Mouse (Mus musculus) midbrain, embryonic 14.5 days (tissue): Measurements from ENCODE around the gene Acss2. TPM values are rescaled to one million over a fixed set of nuclear protein-coding genes. Genes with fewer than 3 reads are reported as not detected.
A peak's percentile ranks its signal among the peaks of the same experiment; 100 is the strongest.

Experiments
- ATAC-seq: fragments of 200-750 bp; cut with Nextera tagmentation; 2 replicates; pipeline ENCODE4 v1.8.0; 2017; ENCODE audit warnings: moderate number of reproducible peaks, moderate library complexity; ENCODE audit not compliant: low FRiP score, low TSS enrichment
- DNase-seq: peaks from one replicate; pipeline ENCODE4 v3.0.0-alpha.2; 2015
- H3K27ac ChIP-seq: fragments of 300-500 bp; sonication (generic); replicated peaks from 2 replicates; pipeline ENCODE4 v1.5.1; 2014; ENCODE audit warnings: mild to moderate bottlenecking, low read depth, low read length, moderate library complexity
- H3K27me3 ChIP-seq: fragments of 300-500 bp; sonication (generic); 2 replicates; pipeline ENCODE4 v1.6.1; 2014; ENCODE audit warnings: low read length, control low read depth, mixed read lengths; ENCODE audit not compliant: control insufficient read depth, insufficient read depth
- H3K36me3 ChIP-seq: fragments of 300-500 bp; sonication (generic); 2 replicates; pipeline ENCODE4 v1.6.1; 2014; ENCODE audit warnings: low read length, control low read depth; ENCODE audit not compliant: control insufficient read depth, insufficient read depth
- H3K4me1 ChIP-seq: fragments of 300-500 bp; sonication (generic); 2 replicates; pipeline ENCODE4 v1.6.1; 2014; ENCODE audit warnings: mild to moderate bottlenecking, antibody characterized with exemption, low read length, control low read depth; ENCODE audit not compliant: control insufficient read depth, insufficient read depth
- H3K4me2 ChIP-seq: fragments of 300-500 bp; sonication (generic); 2 replicates; pipeline ENCODE4 v1.6.1; 2014; ENCODE audit warnings: mild to moderate bottlenecking, low read length, moderate library complexity
- H3K4me3 ChIP-seq: fragments of 300-500 bp; sonication (generic); replicated peaks from 2 replicates; pipeline ENCODE4 v1.5.1; 2014; ENCODE audit warnings: low read depth, low read length
- H3K9ac ChIP-seq: fragments of 300-500 bp; sonication (generic); replicated peaks from 2 replicates; pipeline ENCODE4 v1.6.1; 2014; ENCODE audit warnings: mild to moderate bottlenecking, low read length, moderate library complexity
- H3K9me3 ChIP-seq: fragments of 300-500 bp; sonication (generic); 2 replicates; pipeline ENCODE4 v1.6.1; 2016; ENCODE audit warnings: low read length, control low read depth, mixed read lengths; ENCODE audit not compliant: control insufficient read depth
- WGBS: fragments of 180-500 bp; shearing (Covaris S2); extraction: QIAGEN DNeasy Blood & Tissue Kit; methylation state at CpG from one replicate; pipeline ENCODE4 v1.1.7; 2014; 5-methylcytosine and 5-hydroxymethylcytosine counted together
- polyA plus RNA-seq: library from polyadenylated mRNA; unstranded; fragments of >200 nt; fragmentation: Nextera tagmentation; extraction: Ambion mirVana; gene quantifications from 2 replicates; pipeline ENCODE4 v1.2.1, GENCODE M21; 2014

Acss2 gene
- polyA plus RNA-seq, 1 experiment from 2014 or later: 25.7 TPM

DNA sequence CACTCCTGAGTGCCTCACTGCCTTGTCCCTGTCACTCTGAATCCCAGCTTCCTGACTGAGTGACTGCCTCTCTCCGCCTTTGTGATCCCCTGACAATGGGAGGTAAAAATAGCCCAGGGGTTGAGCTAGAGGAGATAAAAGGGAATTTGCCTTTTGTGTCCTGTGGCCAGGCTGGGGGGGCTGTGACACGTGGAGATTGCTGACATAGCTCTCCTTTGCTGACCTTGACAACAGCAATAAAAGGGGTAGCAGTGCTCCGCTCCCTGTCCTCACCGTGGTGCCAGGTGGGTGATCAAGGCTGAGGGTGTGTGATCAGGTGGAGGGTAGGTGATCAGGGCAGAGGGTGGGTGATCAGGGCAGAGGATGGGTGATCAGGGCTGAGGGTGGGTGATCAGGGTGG is 93.2 kb downstream of the Acss2 start, which contains the start of gene Myh7b:
Gene Myh7b (plus strand): TSS at position 235 of the 400 bp plus-strand sequence.
- DNase-seq (no peak), ATAC-seq (no peak)
- Histone ChIP-seq H3K4me2 (no peak within 1 kb of the TSS), H3K27me3 (no peaks in the 10 kb centered on the region), H3K36me3 (no peaks in the 10 kb centered on the region), H3K4me3 (no peak within 1 kb of the TSS), H3K9me3 (no peaks in the 10 kb centered on the region), H3K27ac (no peak within 1 kb of the TSS), H3K4me1 (peaks cover 6% of the 10 kb centered on the region), H3K9ac (no peak within 1 kb of the TSS)
- 26% methylated on average over 4 of the region's 4 CpGs for WGBS

DNA sequence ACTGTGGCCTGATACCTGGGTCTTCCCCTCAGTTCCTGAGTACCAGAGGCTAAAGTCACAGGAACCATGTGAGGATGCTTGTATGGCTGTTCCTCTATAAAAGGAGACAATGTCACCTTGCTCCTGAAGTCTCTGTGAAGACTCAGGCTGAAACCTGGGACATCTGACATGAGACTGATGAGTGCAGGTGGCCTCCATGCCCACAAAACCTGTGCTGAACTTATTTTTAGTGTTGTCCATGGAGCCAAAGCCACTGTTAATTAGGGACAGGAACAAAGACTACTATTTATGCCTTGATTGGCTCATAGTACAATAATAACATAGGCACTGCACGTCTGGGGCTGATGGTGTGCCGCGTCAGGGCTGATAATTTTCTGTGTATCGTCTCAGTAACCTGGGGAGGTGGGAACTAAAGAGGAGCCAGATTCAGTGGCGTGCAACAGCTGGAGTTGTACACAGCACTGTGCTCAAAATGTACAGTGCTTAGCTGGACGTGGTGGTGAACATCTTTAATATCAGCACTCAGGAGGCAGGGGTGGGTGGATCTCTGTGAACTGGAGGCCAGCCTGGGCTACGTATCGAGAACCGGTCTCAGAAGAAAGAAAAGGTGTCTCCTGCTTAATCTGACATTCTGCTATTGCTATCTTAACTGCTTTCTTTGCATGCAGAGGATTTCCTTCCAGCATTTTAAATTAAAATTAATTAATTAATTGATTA is 94.2 kb downstream of the Acss2 start:
- ATAC-seq: no peak
- Histone ChIP-seq H3K27ac (no peak overlapping the region), H3K4me1 (peaks cover 6% of the 10 kb centered on the region), H3K4me2 (no peak overlapping the region), H3K9ac (no peak overlapping the region), H3K9me3 (no peaks in the 10 kb centered on the region), H3K27me3 (no peaks in the 10 kb centered on the region), H3K36me3 (no peaks in the 10 kb centered on the region), H3K4me3 (no peak overlapping the region)
- no peak for DNase-seq
- WGBS: 87% methylated on average over 9 of the region's 9 CpGs

DNA sequence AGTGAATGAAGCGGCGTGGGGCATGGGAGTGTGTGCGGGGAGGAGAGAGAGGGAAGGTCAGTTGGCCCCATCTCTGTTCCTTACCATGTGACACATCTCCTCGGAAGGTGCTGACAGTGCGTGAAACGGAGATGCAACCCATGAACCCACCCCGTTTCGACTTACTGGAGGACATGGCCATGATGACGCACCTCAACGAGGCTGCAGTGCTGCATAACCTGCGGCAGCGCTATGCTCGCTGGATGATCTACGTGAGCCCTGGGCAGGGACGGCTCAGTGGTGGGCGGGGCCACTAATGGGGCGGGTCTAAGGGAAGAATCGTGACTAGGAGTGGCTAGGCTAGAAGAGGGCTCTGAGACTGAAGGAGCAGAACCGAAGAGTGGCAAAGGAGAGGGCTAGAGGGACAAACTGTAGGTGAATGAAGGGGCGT is 95.6 kb downstream of the Acss2 start:
- H3K9ac ChIP-seq: no peak overlapping the region
- DNase-seq (peak; percentile 58), ATAC-seq (no peak)
- H3K4me2 ChIP-seq: peak overlapping the region; percentile 49
- H3K4me1 ChIP-seq: peaks cover 6% of the 10 kb centered on the region
- H3K36me3 ChIP-seq: no peaks in the 10 kb centered on the region
- peak overlapping the region; percentile 24 for H3K4me3 ChIP-seq
- WGBS: 6% methylated on average over 20 of the region's 20 CpGs
- H3K9me3 ChIP-seq: no peaks in the 10 kb centered on the region
- H3K27ac ChIP-seq: no peak overlapping the region
- no peaks in the 10 kb centered on the region for H3K27me3 ChIP-seq

DNA sequence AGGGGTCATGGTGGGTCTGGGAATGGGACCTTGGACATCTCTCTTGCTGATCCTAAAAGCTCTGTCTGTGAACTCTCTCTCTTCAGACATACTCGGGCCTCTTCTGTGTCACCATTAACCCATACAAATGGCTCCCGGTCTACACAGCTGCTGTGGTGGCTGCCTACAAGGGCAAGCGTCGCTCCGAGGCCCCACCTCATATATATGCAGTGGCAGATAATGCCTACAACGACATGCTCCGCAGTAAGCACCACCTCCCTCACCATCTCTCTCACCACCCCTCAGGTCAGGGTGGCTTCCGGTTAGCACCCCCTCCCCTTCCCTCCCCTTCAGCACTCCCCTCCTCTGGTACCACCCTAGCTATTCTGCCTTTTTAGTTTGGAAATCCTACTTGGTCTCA is 96.2 kb downstream of the Acss2 start:
- Histone ChIP-seq H3K4me2 (peak overlapping the region; percentile 49; the same call in 1 of the 2 replicates), H3K4me3 (no peak overlapping the region), H3K36me3 (no peaks in the 10 kb centered on the region), H3K27ac (no peak overlapping the region), H3K4me1 (peaks cover 6% of the 10 kb centered on the region), H3K9me3 (no peaks in the 10 kb centered on the region), H3K9ac (no peak overlapping the region), H3K27me3 (no peaks in the 10 kb centered on the region)
- 71% methylated on average over 8 of the region's 8 CpGs for WGBS
- no peak for ATAC-seq
- no peak for DNase-seq

DNA sequence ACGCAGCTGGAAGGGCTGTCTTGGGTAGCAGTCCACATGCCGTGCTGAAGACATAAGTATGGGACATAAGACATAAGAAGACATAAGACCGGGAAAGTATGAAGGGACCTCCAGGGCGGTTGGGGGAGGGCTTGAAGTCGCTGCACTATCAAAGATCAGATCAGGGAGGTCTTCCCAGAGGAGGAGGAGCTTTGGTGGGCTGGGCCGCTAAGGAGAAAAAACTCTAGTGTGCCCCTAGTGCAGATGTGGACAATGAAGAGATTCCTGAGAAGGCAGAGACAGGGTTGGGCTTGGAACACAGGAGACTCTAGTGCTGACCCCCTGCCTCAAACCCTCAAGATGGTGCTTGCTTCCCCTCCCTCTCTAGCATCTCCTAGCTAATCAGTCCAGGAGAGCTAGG is 99.2 kb downstream of the Acss2 start:
- no peak for DNase-seq
- H3K9me3 ChIP-seq: no peaks in the 10 kb centered on the region
- WGBS: 57% methylated on average over 6 of the region's 6 CpGs
- H3K4me3 ChIP-seq: no peak overlapping the region
- H3K27ac ChIP-seq: no peak overlapping the region
- no peaks in the 10 kb centered on the region for H3K27me3 ChIP-seq
- no peak for ATAC-seq
- H3K4me1 ChIP-seq: peaks cover 6% of the 10 kb centered on the region
- no peak overlapping the region for H3K4me2 ChIP-seq
- H3K9ac ChIP-seq: no peak overlapping the region
- no peaks in the 10 kb centered on the region for H3K36me3 ChIP-seq

DNA sequence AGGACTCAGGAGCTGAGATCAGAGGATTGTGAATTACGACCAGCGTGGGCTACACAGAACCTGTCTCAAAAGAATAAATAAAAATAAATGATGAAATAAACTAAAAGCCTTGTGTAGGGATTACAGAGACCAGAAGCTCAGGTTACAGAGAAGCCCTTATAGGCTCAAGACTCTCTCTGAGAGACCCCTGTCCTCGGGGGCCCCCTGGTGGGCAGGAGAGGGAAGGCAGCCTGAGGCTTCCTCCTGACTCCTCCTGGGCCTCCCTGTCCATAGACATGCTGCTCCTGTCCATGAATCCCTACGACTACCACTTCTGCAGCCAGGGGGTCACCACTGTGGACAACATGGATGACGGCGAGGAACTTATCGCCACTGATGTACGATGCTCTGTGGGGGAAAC is 102.1 kb downstream of the Acss2 start:
- Histone ChIP-seq H3K27ac (no peak overlapping the region), H3K4me1 (no peaks in the 10 kb centered on the region), H3K4me2 (no peak overlapping the region), H3K9me3 (no peaks in the 10 kb centered on the region), H3K4me3 (no peak overlapping the region), H3K9ac (no peak overlapping the region), H3K27me3 (no peaks in the 10 kb centered on the region), H3K36me3 (no peaks in the 10 kb centered on the region)
- WGBS: 19% methylated on average over 8 of the region's 8 CpGs
- DNase-seq (peak; percentile 85), ATAC-seq (peak; percentile 53; the same call in 1 of the 2 replicates)

DNA sequence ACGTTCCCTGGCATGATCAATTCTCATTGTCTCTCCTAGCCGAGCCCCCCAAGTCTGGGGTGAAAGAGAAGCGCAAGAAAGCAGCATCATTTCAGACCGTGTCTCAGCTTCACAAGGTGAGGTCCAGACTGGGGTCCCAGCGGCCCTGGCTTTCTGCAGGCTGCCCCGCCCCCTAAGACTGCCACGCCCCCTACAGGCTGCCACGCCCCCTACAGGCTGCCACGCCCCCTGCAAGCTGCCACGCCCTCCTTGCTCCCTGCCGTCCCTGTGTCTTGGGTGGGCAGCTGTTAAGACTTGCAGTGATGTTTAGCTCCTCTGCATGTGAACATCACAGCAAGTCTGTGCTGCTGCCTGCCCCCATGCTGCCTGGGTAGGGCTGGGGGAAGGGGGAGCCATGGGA is 104.9 kb downstream of the Acss2 start:
- ATAC-seq: no peak
- WGBS: 31% methylated on average over 11 of the region's 11 CpGs
- H3K4me3 ChIP-seq: no peak overlapping the region

DNA sequence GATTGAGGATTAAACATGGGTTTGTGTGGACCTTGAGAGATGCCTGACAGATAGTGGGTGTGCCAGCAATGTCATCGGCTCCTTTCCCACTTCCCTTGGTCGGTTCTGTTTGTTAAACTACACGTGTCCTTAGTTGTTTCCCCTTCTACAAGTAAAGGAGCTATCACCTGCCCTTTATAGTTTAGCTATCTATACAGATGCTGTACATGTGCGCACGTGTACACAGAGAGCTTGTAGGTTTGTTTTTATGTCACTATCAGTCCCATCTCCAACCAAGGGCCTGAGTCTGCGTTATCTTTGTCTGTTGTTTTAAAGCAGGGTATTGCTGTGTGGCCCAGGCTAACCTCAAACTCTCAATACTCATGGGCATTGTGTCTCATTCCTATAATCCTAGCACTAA is 106.2 kb downstream of the Acss2 start:
- no peak for ATAC-seq
- Histone ChIP-seq H3K27me3 (peaks cover 12% of the 10 kb centered on the region), H3K9me3 (no peaks in the 10 kb centered on the region), H3K36me3 (no peaks in the 10 kb centered on the region), H3K27ac (no peak overlapping the region), H3K4me1 (0 out of 2 replicates have a peak, but pooled peaks cover 2% of the 10 kb centered on the region), H3K4me2 (no peak overlapping the region), H3K4me3 (no peak overlapping the region), H3K9ac (no peak overlapping the region)
- no peak for DNase-seq
- WGBS: 88% methylated on average over 6 of the region's 6 CpGs

More for the DNA sequence above, 104.9 kb downstream of the Acss2 start:
- H3K9ac ChIP-seq: no peak overlapping the region
- H3K36me3 ChIP-seq: no peaks in the 10 kb centered on the region
- H3K9me3 ChIP-seq: no peaks in the 10 kb centered on the region
- no peak overlapping the region for H3K27ac ChIP-seq
- no peaks in the 10 kb centered on the region for H3K4me1 ChIP-seq
- H3K4me2 ChIP-seq: no peak overlapping the region
- no peaks in the 10 kb centered on the region for H3K27me3 ChIP-seq
- DNase-seq: no peak

DNA sequence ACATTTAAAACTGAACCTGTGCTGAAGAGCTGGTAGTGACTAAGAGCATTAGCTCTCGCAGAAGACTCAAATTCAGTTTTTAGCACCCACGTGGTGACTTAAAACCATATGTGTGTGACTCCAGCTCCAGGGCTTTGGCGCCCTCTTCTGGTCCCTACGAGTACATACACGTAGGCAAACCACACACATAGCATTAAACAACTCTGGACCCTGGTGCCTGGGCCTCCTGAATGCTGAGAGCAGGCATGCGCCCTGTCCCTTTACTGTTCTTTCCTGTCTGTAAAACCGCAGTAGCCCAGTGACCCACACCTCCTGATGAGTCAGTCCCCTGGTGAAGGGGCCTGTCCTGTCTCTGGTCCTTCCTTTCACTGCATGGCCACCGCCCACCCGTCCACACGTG is 107.0 kb downstream of the Acss2 start:
- H3K9ac ChIP-seq: no peak overlapping the region
- no peak overlapping the region for H3K4me2 ChIP-seq
- H3K27ac ChIP-seq: no peak overlapping the region
- no peak overlapping the region for H3K4me3 ChIP-seq
- peaks cover 12% of the 10 kb centered on the region for H3K27me3 ChIP-seq
- ATAC-seq: no peak
- WGBS: 45% methylated on average over 10 of the region's 10 CpGs
- DNase-seq: peak; percentile 65
- peaks cover 8% of the 10 kb centered on the region; the same call in 1 of the 2 replicates for H3K4me1 ChIP-seq
- no peaks in the 10 kb centered on the region for H3K9me3 ChIP-seq
- H3K36me3 ChIP-seq: no peaks in the 10 kb centered on the region
